Mouse (Mus musculus): ENCODE data around the gene Tmem41b.
A peak's percentile ranks its signal among the peaks of the same experiment; 100 is the strongest.
"Not testable (repeated sequence)": the region's sequence is repeated elsewhere in the genome, so short reads cannot be mapped to it uniquely, and the experiment has no call there.

Tmem41b gene

DNA sequence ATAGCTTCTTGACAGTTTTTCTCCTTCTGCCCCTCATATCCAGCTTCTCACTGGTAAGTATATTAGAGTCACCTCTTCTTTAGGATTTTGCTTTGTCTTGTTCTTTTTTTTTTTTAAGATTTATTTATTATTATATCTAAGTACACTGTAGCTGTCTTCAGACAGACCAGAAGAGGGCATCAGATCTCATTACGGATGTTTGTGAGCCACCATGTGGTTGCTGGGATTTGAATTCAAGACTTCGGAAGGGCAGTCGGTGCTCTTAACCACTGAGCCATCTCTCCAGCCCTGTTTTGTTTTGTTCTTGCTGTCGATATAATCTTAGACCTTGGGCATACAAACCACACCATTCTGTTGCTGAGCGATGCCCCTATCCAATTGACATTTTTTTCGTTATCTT, at the start of gene Tmem41b:
TSS of gene Tmem41b (minus strand) at position 155 of the 400 bp plus-strand sequence.
- peak in 1 of 2 experiments; percentile 75 for DNase-seq (ENCODE audit: inconsistent age in 2 of 2, low spot score in 1 of 2)

DNA sequence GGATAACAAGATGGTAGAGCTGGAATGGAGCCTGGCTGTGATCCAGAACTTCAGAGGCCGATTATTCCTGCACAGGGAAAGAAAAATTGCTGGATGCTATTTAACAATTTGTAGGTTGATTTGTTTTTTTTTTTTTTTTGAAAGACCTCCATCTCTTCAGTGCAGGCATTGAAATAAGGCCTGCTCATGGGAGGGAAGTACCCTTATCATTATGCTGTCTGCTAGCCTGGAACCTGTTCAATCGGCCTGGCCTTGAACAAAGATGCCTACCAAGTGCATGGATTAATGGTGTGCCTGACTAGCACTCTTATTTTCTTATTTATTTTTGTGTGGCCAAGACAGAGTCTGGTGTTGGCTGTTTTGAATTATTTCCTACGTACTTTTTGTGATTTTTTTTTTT, 43.6 kb upstream of the Tmem41b start:
- DNase-seq (ENCODE audit: inconsistent age in 2 of 2, low spot score in 1 of 2), result no peak

DNA sequence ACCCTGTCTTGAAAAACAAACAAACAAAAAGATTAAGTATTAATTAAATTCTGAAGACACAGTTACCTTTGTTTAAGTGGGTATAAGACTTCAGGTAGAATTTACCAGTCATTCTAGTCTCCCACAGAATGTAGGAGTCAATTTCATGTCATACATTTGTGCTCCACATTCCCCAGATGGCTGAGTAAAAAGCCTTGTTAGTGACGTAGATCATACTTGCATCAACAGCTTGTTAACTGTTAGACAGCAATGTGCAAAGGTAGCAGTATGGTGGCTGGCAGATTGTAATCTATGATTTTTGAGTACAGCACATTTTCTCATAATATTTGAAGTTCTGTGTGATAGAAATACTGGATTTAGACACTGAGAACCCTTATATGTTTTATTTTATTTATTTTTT, 42.1 kb upstream of the Tmem41b start:
- no peak for DNase-seq (ENCODE audit: inconsistent age in 2 of 2, low spot score in 1 of 2)

DNA sequence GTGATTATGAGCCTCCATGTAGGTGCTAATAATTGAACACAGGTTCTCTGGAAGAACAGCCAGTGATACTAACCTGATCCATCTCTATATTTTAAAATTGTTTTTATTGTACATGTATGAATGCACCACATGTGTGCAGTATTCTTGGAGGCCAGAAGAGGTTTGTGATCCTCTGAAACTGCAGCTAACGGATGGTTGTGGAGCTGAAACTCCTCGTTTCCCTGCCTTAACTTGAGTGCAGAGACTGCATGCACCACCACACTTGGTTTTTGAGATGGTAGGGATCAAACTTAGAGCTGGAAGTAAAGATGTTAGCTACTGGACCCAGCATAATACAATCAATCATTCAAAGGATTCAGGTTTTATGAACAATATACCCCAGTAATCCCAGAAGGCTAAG, 39.9 kb upstream of the Tmem41b start:
- no peak for DNase-seq (ENCODE audit: inconsistent age in 2 of 2, low spot score in 1 of 2)

DNA sequence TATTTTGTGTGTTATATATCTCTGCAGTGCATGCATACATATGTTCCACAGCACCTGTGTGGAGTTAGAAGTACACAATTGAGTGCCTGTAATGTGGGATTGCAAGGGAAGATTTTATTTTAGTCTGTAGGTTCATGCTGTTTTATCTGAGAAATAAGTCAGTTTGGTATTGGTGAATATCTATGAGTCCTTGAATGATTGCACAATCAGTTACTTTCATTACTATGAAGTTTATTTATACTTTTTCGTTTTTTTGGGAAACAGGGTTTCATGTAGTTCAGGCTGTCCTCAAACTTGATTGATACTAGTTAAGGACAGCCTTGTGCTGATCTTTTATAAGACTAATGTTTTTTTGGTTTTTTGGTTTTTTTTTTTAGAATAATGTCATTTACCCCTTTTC, 36.8 kb upstream of the Tmem41b start:
- DNase-seq (ENCODE audit: inconsistent age in 2 of 2, low spot score in 1 of 2), result no peak

DNA sequence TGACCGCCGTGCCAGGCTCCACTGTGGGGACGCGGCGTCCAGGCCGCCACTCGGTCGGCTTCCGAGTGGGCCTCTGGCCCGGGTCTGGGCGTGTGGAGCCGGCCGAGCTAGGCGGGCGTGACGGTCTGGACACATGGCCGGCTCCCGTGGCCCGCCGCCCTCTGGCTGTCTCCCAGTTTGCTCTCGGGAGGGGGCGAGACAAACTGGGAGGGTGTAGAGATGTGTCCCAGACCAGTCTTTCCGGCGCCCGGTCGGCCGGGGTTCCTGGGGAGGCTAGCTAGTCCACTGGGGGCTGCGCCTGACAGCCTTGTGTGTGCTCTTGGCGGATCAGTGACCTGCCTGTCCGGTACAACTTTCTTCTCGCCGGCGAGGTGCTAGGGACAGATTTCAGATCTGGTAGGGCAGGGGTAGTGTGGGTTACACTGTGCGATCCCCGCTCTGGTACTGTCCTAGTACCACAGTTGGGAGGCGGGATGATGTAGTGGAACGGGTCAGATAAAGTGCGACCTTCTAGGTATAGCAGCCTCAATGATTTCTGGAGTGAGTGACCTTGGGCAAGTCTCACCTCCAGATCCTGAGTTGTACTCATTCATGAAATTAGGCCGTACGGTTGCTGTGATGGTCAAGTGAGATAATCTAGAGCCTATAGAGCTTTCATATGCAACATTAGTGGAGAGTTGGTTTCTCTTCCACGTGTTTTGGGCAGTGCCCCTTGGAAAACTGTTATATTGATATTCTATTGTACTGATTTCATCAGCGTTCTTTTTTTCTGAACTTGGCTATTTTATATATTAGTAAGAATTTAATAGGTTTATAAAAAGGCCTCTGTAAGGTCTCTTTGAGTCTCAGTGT, 32.1 kb upstream of the Tmem41b start:
- DNase-seq (ENCODE audit: inconsistent age in 2 of 2, low spot score in 1 of 2), result peak; percentile 65 to 86

DNA sequence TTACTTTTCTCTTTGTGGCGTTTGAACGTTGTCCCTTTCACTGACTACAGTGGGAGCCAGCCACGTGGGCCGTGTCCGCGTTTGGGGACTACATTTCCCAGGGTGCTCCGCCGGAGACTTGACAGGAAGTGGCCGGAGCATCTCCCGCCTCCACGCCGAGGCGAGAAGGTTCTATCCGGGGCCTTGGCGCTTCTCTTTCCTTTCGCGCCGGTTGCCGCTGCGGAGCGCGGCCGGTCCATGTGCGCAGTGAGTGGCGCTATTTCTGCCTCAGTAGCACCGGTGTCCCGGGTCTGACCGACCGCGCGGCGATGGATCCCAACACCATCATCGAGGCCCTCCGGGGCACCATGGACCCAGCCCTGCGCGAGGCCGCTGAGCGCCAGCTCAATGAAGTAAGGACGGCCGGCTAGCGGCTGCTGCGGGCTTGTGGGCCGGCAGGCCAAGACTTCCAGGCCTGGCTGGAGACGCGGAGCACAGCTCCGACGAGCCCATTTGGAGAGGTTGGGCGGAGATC, 31.4 kb upstream of the Tmem41b start, which contains the start of gene Ipo7:
TSS of gene Ipo7 (plus strand) at position 158 of the 514 bp plus-strand sequence.
- DNase-seq (ENCODE audit: inconsistent age in 2 of 2, low spot score in 1 of 2), result peak; percentile 94 to 97

DNA sequence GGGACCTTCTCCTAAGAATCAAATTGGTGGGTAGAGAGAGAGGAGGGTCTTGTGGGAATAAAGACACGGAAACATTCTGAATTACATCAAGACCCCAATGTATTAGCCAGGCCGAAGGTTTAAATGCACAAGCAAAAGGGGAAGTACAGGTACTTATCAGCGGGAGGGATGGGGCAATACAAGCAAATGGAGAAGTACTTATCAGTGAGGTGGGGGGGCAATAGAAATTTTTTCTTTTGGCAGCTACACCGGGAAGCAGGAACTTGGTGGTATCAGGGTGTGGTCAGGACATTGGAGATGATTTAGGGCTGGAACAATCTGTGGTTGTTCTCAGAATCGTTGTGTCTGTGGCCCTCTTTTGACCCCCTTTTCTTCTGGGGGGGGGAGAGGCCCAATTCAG, 27.5 kb upstream of the Tmem41b start:
- no peak for DNase-seq (ENCODE audit: inconsistent age in 2 of 2, low spot score in 1 of 2)

DNA sequence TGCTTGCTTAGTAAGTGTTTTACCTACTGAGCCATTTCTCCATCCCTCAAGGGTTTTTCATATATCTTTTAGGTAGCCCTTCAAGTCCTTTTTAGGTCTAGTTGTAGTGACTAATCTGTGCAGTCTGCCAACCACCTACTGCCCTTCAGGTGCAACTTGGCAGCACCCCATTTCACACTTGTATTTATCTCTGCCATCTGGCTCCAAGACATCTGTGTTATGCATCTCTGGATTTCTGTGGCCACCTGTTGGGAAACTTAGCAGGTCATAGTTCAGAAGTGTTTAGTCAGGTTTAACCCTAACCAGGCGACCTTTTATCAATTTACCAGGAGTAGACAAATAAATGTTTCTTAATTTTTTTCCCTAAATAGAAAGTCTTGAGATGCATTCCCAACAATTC, 24.7 kb upstream of the Tmem41b start:
- no peak for DNase-seq (ENCODE audit: inconsistent age in 2 of 2, low spot score in 1 of 2)

DNA sequence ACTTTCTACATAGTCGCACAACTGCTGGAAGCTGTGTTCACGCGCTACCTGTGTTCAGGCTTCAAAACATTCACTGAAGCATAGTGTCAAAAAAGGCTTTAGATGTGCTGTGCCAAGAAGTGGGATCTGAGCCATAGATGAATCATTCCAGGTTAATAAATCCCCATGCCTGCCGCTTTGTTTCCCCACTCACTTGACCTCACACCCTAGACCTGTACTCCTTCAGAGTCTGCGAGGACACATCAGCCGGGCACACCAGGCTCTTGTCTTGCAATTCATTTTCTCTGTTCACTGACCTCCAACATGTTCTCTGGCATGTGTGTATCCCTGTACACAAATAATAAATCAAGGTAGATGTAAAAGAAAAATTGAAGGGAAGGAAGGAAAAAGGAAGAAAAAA, 22.4 kb upstream of the Tmem41b start:
- DNase-seq (ENCODE audit: inconsistent age in 2 of 2, low spot score in 1 of 2), result peak in 1 of 2 experiments; percentile 65

DNA sequence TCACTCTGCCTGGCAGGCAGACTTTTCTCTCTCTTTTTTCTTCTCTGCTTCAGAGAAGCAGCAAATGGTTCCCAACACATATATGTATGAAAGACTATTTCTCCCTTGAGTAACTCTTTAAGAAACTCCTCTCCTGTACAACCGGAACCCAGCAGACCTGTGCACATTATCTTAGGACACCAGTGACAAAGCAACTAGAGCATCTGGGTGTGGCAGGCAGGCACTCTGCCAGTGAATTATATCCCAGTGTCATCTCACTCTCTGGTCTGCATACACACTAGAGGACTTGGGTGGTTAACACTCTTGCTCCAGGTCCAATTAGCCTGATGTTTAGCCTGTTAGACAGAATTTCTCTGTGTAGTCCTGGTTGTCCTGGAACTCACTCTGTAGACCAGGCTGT, 21.8 kb upstream of the Tmem41b start:
- DNase-seq (ENCODE audit: inconsistent age in 2 of 2, low spot score in 1 of 2), result no peak

DNA sequence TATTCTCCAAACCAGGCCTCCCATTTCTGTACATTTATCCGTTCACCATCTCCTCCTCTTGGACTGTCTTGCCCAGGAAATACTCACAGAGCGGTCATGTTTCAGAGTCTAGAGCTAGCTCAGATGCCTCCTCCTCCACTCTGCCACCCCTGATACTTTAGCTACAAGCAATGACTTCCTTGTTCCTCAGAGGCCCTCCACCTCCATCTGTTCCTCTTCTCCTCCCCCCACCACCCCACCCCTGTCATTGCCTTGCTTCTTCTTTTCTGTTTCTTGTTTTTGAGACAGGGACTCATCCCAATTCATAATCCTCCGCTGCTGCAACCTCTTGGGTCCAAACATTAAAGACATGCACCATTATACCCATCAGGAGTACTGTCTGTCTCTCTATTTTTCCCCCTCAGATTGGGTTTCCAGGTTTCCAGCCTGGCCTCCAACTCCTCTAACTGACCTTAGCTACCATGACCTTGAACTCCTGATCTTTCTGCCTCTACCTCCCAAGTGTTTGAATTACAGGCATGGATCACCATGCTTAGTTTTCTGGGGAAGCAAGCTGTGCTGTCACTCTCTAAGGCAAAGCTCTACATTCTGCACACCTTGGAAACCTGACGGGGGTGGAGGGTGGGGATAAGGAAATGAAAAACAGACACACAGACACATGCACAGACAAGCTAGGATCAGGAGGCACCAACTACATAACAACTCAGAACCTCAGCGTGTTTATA, 19.9 kb upstream of the Tmem41b start:
- DNase-seq (ENCODE audit: inconsistent age in 2 of 2, low spot score in 1 of 2), result no peak

DNA sequence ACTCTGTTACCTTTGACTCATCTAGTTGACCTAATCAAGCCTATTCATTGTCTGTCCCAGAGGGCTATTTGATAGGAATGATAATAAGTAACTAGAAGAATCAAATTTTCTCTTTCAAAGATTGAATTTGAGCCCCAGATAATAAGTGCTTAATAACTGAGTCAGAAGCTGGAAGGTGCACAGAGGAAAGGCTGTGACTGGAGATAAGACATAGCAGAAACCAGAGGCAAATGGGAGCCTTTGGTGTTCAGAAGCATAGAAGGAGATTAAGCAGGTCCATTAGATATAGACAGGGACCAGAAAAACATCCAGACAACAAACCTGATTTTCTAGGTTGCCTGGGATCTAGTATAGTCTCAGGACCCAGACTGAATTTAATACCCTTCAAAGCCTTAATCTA, 19.2 kb upstream of the Tmem41b start:
- DNase-seq (ENCODE audit: inconsistent age in 2 of 2, low spot score in 1 of 2), result no peak

DNA sequence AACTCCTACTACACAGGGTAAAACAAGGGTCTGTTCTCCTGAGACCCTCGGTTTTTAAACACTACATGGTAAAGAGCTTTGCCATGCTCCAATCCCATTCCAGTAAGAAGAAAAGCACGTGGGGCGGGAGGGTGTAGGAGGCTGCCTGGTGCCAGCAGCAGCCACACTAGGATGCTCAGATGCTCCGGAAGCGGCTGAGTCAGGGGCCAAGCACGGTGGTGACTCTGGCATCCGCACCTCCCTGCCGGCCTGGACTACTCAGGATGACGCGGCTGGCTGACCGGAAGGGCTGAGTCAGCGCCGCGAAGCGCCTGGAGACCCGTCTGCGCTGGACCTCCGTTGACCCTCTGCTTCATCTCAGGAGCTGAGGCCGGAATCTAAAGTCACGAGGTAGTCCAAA, 16.2 kb upstream of the Tmem41b start:
- DNase-seq (ENCODE audit: inconsistent age in 2 of 2, low spot score in 1 of 2), result peak; percentile 87 to 90

DNA sequence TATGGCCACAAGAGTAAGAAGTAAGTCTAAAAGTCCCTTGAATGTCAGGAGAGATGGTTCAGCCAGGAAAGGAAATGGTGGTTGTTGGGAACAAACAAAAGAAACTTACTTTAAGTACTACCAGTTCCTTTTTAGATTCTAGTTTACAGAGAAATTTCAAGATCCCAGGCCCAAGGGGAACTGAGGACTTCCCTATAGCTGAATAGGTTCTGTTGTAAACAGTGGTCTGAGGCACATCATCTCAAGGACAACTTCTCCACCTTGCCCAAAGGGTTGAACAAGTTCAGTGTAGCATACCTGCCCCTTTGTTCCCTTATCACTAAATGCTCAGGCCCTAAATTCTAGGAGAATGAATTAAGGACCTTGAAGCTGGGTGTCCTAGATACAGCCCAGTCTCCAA, 15.4 kb upstream of the Tmem41b start:
- no peak for DNase-seq (ENCODE audit: inconsistent age in 2 of 2, low spot score in 1 of 2)

DNA sequence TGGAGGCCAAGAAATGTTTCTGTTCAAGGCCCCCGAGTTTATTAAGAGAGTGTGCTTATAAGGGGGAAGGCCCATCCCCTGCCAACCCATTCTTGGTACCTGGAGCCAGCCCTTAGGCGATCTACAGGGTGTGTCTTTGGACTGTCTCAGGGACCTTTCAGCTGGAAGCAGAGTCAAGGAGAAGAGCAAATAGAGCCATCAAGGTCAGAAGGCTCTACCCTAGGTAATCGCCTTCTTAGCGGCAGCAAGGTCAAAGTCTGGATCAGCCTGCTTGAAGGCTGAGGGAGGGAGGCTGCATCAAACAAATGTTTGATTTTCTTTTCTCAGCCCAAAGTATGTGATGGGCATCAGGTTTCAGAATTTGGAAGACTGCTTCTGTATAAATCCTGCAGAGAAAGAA, 11.7 kb upstream of the Tmem41b start:
- DNase-seq (ENCODE audit: inconsistent age in 2 of 2, low spot score in 1 of 2), result no peak

DNA sequence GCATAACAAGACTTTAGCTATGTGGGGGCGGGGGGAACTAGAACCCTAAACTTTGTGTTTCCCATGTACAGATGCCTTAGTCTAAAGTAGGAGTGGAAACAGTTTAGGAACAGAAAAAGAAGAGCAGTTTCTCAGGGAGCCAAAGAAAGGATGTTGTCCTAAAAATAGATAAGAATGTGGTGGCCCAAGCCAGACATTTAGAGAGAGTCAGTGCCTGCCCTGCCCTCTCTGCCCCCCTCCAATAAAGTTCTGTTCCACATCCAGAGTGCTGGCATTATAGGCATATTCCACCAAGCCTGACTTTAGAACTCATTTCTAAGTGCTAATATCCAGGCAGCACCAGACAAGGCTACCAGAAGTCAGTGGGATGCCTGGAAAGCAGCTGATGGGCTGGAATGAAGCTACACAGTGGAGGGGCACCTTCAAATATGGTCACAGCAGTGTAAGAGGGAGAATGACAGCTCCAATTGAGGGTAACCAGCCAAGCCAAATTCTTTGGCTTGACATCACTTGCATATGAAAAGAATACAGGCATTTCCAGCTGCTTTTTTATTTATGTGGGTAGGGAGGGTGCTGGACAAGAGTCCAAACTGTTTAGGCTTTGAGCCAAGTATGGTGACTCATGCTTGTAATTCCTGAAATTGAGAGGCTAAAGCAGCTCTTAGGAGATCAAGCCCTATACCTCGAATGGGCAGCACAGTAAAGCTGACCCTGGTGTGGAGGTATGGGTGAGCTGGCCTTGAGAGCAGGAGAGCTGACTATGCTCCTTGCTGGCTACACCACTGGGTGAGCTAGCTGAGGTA, 6.6 kb upstream of the Tmem41b start:
- peak; percentile 73 to 95 for DNase-seq (ENCODE audit: inconsistent age in 2 of 2, low spot score in 1 of 2)

DNA sequence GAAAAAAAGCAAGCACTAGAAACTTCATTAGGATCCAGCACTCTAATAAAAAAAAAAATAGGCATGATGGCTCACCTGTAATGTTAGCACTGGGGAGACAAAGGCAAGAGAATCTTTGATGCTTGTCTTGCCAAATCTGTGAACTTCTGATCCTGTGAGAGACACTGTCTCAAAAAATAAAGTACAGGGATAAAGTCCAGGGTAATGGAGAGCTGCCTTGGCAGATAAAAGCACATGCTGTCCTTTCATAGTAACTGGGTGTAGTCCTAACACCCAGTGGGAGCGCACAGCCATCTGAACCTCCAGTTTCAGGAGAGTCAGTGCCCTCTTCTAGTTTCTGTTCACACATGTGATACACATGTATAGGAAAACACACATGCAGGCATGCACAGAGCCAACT, 4.6 kb upstream of the Tmem41b start:
- no peak for DNase-seq (ENCODE audit: inconsistent age in 2 of 2, low spot score in 1 of 2)

DNA sequence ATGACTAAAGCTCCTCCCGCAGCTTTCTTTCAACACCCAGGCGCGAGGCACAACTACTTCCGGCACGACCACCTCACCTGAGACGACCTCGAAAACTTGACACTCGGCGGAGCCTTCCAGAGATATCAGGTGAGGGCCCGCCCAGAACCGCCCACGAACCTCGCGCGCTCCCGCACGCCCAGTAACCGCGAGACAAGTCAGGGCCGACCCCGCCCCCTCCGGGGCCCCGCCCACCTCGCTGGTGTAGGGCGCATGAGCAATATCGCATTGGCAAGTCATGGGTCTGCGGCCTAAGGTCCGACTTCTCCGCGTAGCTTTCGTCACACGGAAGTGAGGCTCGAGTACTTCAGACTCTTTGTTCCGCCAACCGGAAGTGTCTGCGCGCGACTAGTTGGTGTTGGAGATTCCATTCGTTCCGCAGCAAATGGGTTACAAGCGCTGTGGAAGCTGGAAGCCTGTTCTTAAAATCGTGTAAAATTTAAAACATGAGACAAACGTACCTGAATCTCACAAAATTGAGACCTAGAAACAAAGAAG, 528 bp downstream of the Tmem41b start:
- DNase-seq (ENCODE audit: inconsistent age in 2 of 2, low spot score in 1 of 2), result peak; percentile 100

DNA sequence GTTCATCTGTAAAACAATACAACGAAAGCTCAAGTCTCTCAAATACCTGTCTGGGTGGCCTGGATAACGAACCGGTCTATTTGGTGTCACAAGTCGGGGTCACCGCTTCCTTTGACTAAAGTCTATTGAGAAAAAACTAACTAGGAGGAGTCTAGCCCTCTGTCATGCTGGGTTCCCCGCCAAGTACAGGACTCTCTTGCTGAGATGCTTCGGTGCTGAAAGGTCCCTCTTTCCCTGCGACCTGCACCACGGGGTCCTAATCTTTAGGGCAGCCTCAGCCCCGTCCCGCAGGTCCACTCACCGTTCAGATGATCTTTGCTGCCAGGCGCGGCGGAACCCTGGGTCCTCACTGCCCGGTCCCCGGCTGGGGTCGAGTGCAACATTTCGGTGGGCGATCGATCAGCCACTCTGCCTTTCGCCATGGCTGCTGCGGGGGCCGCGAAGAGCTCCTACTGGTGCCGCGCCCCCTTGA, 1.0 kb downstream of the Tmem41b start:
- no peak for DNase-seq (ENCODE audit: inconsistent age in 2 of 2, low spot score in 1 of 2)

DNA sequence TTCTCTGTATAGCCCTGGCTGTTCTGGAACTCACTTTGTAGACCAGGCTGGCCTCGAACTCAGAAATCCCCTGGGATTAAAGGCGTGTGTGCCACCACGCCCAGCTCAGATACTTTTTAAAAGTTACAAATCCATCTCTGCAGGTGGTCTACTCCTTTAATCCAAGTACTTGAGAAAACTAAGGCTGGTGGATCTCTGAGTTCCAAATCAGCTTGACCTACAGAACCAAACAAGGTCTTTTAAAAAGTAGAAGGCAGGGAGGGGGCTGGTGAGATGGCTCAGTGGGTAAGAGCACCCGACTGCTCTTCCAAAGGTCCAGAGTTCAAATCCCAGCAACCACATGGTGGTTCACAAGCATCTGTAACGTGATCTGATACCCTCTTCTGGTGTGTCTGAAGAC, 2.1 kb downstream of the Tmem41b start:
- DNase-seq (ENCODE audit: inconsistent age in 2 of 2, low spot score in 1 of 2), result not testable (repeated sequence)
